Mouse (Mus musculus) testis, adult 2 months (tissue): ENCODE data around the gene Abhd16b. TPM values are rescaled to one million over a fixed set of nuclear protein-coding genes. Genes with fewer than 3 reads are reported as not detected.

ENCODE experiments used
- H3K27ac ChIP-seq: fragments of 200-500 bp; 2 replicates; pipeline ENCODE4 v1.5.1; 2012; ENCODE audit warnings: low read depth, low read length; ENCODE audit not compliant: control insufficient read depth, insufficient read depth
- H3K27me3 ChIP-seq: fragments of 200-500 bp; 2 replicates; pipeline ENCODE4 v1.6.1; 2012; ENCODE audit warnings: mild to moderate bottlenecking, low read length, moderate library complexity; ENCODE audit not compliant: control insufficient read depth, insufficient read depth
- H3K36me3 ChIP-seq: fragments of 200-500 bp; 2 replicates; pipeline ENCODE4 v1.6.1; 2012; ENCODE audit warnings: mild to moderate bottlenecking, low read length; ENCODE audit not compliant: control insufficient read depth, insufficient read depth
- H3K4me1 ChIP-seq: fragments of 200-500 bp; 2 replicates; pipeline ENCODE4 v1.6.1; 2012; ENCODE audit warnings: low read length; ENCODE audit not compliant: control insufficient read depth, insufficient read depth
- H3K4me3 ChIP-seq: fragments of 200-500 bp; 2 replicates; pipeline ENCODE4 v1.5.1; 2012; ENCODE audit warnings: low read depth, mild to moderate bottlenecking, low read length, moderate library complexity, mixed read lengths; ENCODE audit not compliant: control insufficient read depth
- CTCF ChIP-seq: fragments of 200-500 bp; IDR thresholded peaks from 2 replicates; pipeline ENCODE4 v1.5.1; 2012; ENCODE audit warnings: low read depth, mild to moderate bottlenecking, inconsistent platforms, low read length, moderate library complexity; ENCODE audit not compliant: control insufficient read depth, insufficient read depth, insufficient replicate concordance
- POLR2A ChIP-seq: fragments of 200-500 bp; IDR thresholded peaks from 2 replicates; pipeline ENCODE4 v1.6.1; 2012; ENCODE audit warnings: low read depth, mild to moderate bottlenecking, inconsistent platforms, low read length, moderate library complexity; ENCODE audit not compliant: control insufficient read depth
- polyA plus RNA-seq: library from polyadenylated mRNA; depleted of rRNA; stranded (reverse); fragments of >200 nt; gene quantifications from 2 replicates; pipeline ENCODE4 v1.2.3, GENCODE M21; 2012; rRNA removed

The Abhd16b gene
- polyA plus RNA-seq, 1 experiment: 146 TPM

- Histone ChIP-seq H3K4me1 (no peaks in the 10 kb centered on the region), H3K27me3 (no peaks in the 10 kb centered on the region), H3K4me3 (no peak overlapping the region), H3K27ac (no peak overlapping the region), H3K36me3 (no peaks in the 10 kb centered on the region)
- TF ChIP-seq CTCF: no peak
These were observed 36.1 kb downstream of the Abhd16b start for GRCm38 (mm10) chr2:181529076-181529475.

DNA sequence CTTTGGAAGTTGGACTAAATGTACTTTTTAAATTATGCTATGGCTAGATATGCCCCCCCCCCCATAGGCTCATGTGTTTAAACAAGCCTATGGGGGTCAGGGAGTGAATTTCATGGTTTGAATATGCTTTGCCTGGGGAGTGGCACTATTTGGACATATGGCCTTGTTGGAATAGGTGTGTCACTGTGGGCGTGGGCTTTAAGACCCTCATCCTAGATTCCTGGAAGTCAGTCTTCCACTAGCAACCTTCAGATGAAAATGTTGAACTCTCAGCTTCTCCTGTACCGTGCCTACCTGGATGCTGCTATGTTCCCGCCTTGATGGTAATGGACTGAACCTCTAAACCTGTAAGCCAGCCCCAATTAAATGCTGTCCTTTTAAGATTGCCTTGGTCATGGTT is 39.6 kb downstream of the Abhd16b start:
- TF ChIP-seq CTCF (no peak), POLR2A (no peak)
- Histone ChIP-seq H3K27me3 (no peaks in the 10 kb centered on the region), H3K4me3 (no peak overlapping the region), H3K36me3 (no peaks in the 10 kb centered on the region), H3K4me1 (0 out of 2 replicates have a peak, but pooled peaks cover 1% of the 10 kb centered on the region), H3K27ac (no peak overlapping the region)

- 0 out of 2 replicates have a peak, but pooled peaks cover 3% of the 10 kb centered on the region for H3K4me1 ChIP-seq
- no peak overlapping the region for H3K27ac ChIP-seq
- TF ChIP-seq POLR2A (no peak), CTCF (no peak)
- H3K36me3 ChIP-seq: no peaks in the 10 kb centered on the region
- H3K27me3 ChIP-seq: no peaks in the 10 kb centered on the region
- H3K4me3 ChIP-seq: no peak overlapping the region
These were observed 43.4 kb downstream of the Abhd16b start for GRCm38 (mm10) chr2:181536410-181536809.

DNA sequence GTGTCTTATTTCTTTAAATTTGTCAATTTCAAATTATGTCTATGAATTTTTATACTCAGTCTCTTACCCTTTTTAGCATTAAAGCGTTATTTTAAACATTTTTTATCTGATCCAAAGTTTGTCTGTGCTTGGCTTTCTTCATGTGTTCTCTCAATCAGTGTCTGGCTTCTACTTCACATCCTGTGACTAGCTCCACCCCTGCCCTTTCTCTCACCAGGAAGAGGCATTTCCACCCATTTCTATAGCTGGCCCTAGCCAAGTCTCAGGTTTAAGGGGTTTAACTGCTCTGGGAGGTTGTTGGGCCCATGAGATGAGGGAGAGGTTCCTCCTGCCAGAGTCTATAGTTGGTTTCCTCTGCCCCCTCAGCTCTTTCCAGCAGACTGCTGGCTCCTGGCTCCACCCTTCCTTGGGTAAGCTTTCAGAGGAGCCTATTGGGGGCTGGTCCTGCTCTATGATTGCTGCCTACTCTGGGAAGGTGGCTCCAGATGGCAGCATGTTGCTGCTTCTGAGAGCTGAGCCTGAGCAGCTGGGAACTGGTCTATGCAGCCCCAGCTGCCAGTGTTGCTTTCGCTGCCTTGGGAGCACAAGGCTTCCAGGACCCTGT is 44.5 kb downstream of the Abhd16b start:
- no peak overlapping the region for H3K4me3 ChIP-seq
- peak overlapping the region; percentile 12 for H3K27ac ChIP-seq
- TF ChIP-seq CTCF: no peak
- TF ChIP-seq POLR2A: no peak
- H3K27me3 ChIP-seq: no peaks in the 10 kb centered on the region
- H3K4me1 ChIP-seq: 0 out of 2 replicates have a peak, but pooled peaks cover 3% of the 10 kb centered on the region
- H3K36me3 ChIP-seq: no peaks in the 10 kb centered on the region

DNA sequence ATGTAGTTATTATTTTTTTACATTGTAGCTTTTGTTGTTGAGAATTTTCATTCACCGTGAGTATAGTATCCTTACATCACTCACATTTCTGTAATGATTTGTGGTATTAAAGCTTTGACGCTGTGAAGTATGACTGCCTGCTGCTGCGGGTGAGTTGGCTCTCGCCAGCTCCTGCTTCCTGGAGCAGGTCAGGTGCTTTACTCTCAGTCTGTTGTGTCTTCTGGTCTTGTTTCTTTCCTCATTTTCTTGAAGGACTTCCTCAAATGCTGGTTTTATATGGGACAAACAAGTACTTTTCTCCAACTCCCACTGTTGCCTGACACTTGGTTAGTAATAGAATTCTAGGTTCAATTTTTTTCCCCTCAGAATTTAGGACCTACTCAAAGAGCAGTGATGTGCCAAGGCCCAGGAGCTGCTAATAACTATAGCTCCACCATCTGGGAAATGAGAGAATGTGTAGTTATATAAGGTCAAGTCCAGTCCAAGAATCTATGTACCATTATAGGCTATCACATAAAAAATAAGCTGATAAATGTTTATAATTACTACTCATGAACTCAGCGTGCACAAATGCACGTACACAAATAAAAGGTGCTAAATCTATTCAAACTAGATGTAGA is 48.9 kb downstream of the Abhd16b start:
- H3K4me1 ChIP-seq: 0 out of 2 replicates have a peak, but pooled peaks cover 3% of the 10 kb centered on the region
- no peaks in the 10 kb centered on the region for H3K36me3 ChIP-seq
- no peak overlapping the region for H3K4me3 ChIP-seq
- TF ChIP-seq CTCF (no peak), POLR2A (no peak)
- H3K27me3 ChIP-seq: no peaks in the 10 kb centered on the region
- H3K27ac ChIP-seq: no peak overlapping the region

Other genes starting within 250 kb of the Abhd16b start
- 10.2 and 10.6 TPM in 2 replicates for gene Gmeb2, start 205.2 kb upstream of the Abhd16b start, polyA plus RNA-seq
- not detected in 2 replicates for gene Stmn3, start 178.7 kb upstream of the Abhd16b start, polyA plus RNA-seq
- gene Rtel1, start 173.5 kb upstream of the Abhd16b start, polyA plus RNA-seq: 71.8 and 75.1 TPM in 2 replicates
- 15.8 and 16.1 TPM in 2 replicates for gene Zgpat, start 128.3 kb upstream of the Abhd16b start, polyA plus RNA-seq
- gene Arfrp1, start 127.8 kb upstream of the Abhd16b start, polyA plus RNA-seq: 35.9 and 43.2 TPM in 2 replicates
- gene Lime1, start 113.1 kb upstream of the Abhd16b start, polyA plus RNA-seq: 13.9 and 14.6 TPM in 2 replicates
- 8.3 and 10.1 TPM in 2 replicates for gene Zbtb46, start 33.8 kb upstream of the Abhd16b start, polyA plus RNA-seq
- gene Tpd52l2, start 3.9 kb downstream of the Abhd16b start, polyA plus RNA-seq: 17.4 and 17.5 TPM in 2 replicates
- 16.6 and 19.8 TPM in 2 replicates for gene Dnajc5, start 27.3 kb downstream of the Abhd16b start, polyA plus RNA-seq
- 44.4 and 44.5 TPM in 2 replicates for gene Uckl1, start 91.7 kb downstream of the Abhd16b start, polyA plus RNA-seq
- gene Prpf6, start 98.7 kb downstream of the Abhd16b start, polyA plus RNA-seq: 19.5 and 20.1 TPM in 2 replicates
- gene Zfp512b, start 99.6 kb downstream of the Abhd16b start, polyA plus RNA-seq: 83.2 and 90.6 TPM in 2 replicates
- gene Samd10, start 106.0 kb downstream of the Abhd16b start, polyA plus RNA-seq: 61.7 and 61.8 TPM in 2 replicates
- gene Gm29797, start 163.8 kb downstream of the Abhd16b start, polyA plus RNA-seq: 0.16 TPM in 1 of 2 replicates, not detected in the other
- 5.0 and 5.5 TPM in 2 replicates for gene Sox18, start 178.4 kb downstream of the Abhd16b start, polyA plus RNA-seq
- gene Tcea2, start 187.1 kb downstream of the Abhd16b start, polyA plus RNA-seq: 577 and 632 TPM in 2 replicates
- gene Rgs19, start 200.8 kb downstream of the Abhd16b start, polyA plus RNA-seq: 25.7 and 28.2 TPM in 2 replicates
- gene Lkaaear1, start 205.2 kb downstream of the Abhd16b start, polyA plus RNA-seq: 409 and 417 TPM in 2 replicates
- 5.4 and 5.9 TPM in 2 replicates for gene Oprl1, start 221.8 kb downstream of the Abhd16b start, polyA plus RNA-seq